Mouse (Mus musculus) forebrain, embryonic 15.5 days (tissue): Measurements from ENCODE around the gene Ccdc151. TPM values are rescaled to one million over a fixed set of nuclear protein-coding genes. Genes with fewer than 3 reads are reported as not detected.
A peak's percentile ranks its signal among the peaks of the same experiment; 100 is the strongest.

ENCODE experiments used
- ATAC-seq: fragments of 200-750 bp; cut with Nextera tagmentation; replicated peaks from 2 replicates; pipeline ENCODE4 v1.8.0; 2017; ENCODE audit warnings: mild to moderate bottlenecking, moderate TSS enrichment, moderate library complexity
- H3K27ac ChIP-seq: fragments of 300-500 bp; sonication (generic); replicated peaks from 2 replicates; pipeline ENCODE4 v1.5.1; 2015; ENCODE audit warnings: mild to moderate bottlenecking, inconsistent platforms
- H3K27me3 ChIP-seq: fragments of 300-500 bp; sonication (generic); 2 replicates; pipeline ENCODE4 v1.6.1; 2015; ENCODE audit warnings: inconsistent platforms
- H3K36me3 ChIP-seq: fragments of 300-500 bp; sonication (generic); 2 replicates; pipeline ENCODE4 v1.6.1; 2015; ENCODE audit warnings: mild to moderate bottlenecking, inconsistent platforms
- H3K4me1 ChIP-seq: fragments of 300-500 bp; sonication (generic); 2 replicates; pipeline ENCODE4 v1.6.1; 2015; ENCODE audit warnings: inconsistent platforms
- H3K4me2 ChIP-seq: fragments of 300-500 bp; sonication (generic); replicated peaks from 2 replicates; pipeline ENCODE4 v1.6.1; 2015; ENCODE audit warnings: mild to moderate bottlenecking, inconsistent platforms
- H3K4me3 ChIP-seq: fragments of 300-500 bp; sonication (generic); 2 replicates; pipeline ENCODE4 v1.5.1; 2015; ENCODE audit warnings: mild to moderate bottlenecking, inconsistent platforms
- H3K9ac ChIP-seq: fragments of 300-500 bp; sonication (generic); replicated peaks from 2 replicates; pipeline ENCODE4 v1.6.1; 2015; ENCODE audit warnings: mild to moderate bottlenecking, inconsistent platforms
- H3K9me3 ChIP-seq: fragments of 300-500 bp; sonication (generic); 2 replicates; pipeline ENCODE4 v1.6.1; 2016; ENCODE audit warnings: inconsistent platforms
- WGBS: fragments of 180-500 bp; shearing (Covaris S2); methylation state at CpG from one replicate; pipeline ENCODE4 v1.1.7; 2015; ENCODE audit warnings: mixed read lengths; 5-methylcytosine and 5-hydroxymethylcytosine counted together
- polyA plus RNA-seq: library from polyadenylated mRNA; unstranded; fragments of >200 nt; fragmentation: Nextera tagmentation; extraction: Ambion mirVana; gene quantifications from 2 replicates; pipeline ENCODE4 v1.2.1, GENCODE M21; 2015

The Ccdc151 gene
- polyA plus RNA-seq, 1 experiment from 2014 or later: 5.5 TPM

- Histone ChIP-seq H3K9ac (no peak overlapping the region), H3K27ac (no peak overlapping the region), H3K36me3 (peaks cover 6% of the 10 kb centered on the region; the same call in 1 of the 2 replicates), H3K4me3 (no peak overlapping the region), H3K4me1 (peaks cover 22% of the 10 kb centered on the region), H3K9me3 (no peaks in the 10 kb centered on the region), H3K27me3 (0 out of 2 replicates have a peak, but pooled peaks cover 3% of the 10 kb centered on the region), H3K4me2 (no peak overlapping the region)
- 81% methylated on average over 3 of the region's 3 CpGs for WGBS
- no peak for ATAC-seq
These were observed 50.5 kb downstream of the Ccdc151 start for GRCm38 (mm10) chr9:21951977-21952376.

- no peak for ATAC-seq
- peaks cover 14% of the 10 kb centered on the region for H3K4me1 ChIP-seq
- H3K36me3 ChIP-seq: peaks cover 10% of the 10 kb centered on the region; the same call in 1 of the 2 replicates
- H3K9me3 ChIP-seq: no peaks in the 10 kb centered on the region
- H3K27me3 ChIP-seq: 0 out of 2 replicates have a peak, but pooled peaks cover 3% of the 10 kb centered on the region
- no peak overlapping the region for H3K4me3 ChIP-seq
- 22% methylated on average over 11 of the region's 11 CpGs for WGBS
- no peak overlapping the region for H3K27ac ChIP-seq
- no peak overlapping the region for H3K4me2 ChIP-seq
- H3K9ac ChIP-seq: no peak overlapping the region
These were observed 52.1 kb downstream of the Ccdc151 start for GRCm38 (mm10) chr9:21950322-21950721.

GRCm38 (mm10) chr9:21948790-21949189 lies 53.6 kb downstream of the Ccdc151 start:
- no peak overlapping the region for H3K27ac ChIP-seq
- no peak for ATAC-seq
- peaks cover 9% of the 10 kb centered on the region for H3K4me1 ChIP-seq
- 0 out of 2 replicates have a peak, but pooled peaks cover 3% of the 10 kb centered on the region for H3K27me3 ChIP-seq
- H3K4me2 ChIP-seq: no peak overlapping the region
- WGBS: 68% methylated on average over 6 of the region's 6 CpGs
- H3K36me3 ChIP-seq: peaks cover 14% of the 10 kb centered on the region
- H3K9ac ChIP-seq: no peak overlapping the region
- no peak overlapping the region for H3K4me3 ChIP-seq
- no peaks in the 10 kb centered on the region for H3K9me3 ChIP-seq

GRCm38 (mm10) chr9:21948146-21948545 lies 54.3 kb downstream of the Ccdc151 start:
- Histone ChIP-seq H3K4me3 (no peak overlapping the region), H3K27me3 (0 out of 2 replicates have a peak, but pooled peaks cover 3% of the 10 kb centered on the region), H3K9ac (no peak overlapping the region), H3K4me1 (peaks cover 2% of the 10 kb centered on the region; the same call in 1 of the 2 replicates), H3K4me2 (no peak overlapping the region), H3K27ac (no peak overlapping the region), H3K9me3 (no peaks in the 10 kb centered on the region), H3K36me3 (peaks cover 14% of the 10 kb centered on the region)
- WGBS: 66% methylated on average over 8 of the region's 8 CpGs
- no peak for ATAC-seq

- Histone ChIP-seq H3K27ac (no peak overlapping the region), H3K4me3 (no peak overlapping the region), H3K9ac (no peak overlapping the region), H3K9me3 (no peaks in the 10 kb centered on the region), H3K4me2 (no peak overlapping the region), H3K36me3 (peaks cover 14% of the 10 kb centered on the region), H3K27me3 (0 out of 2 replicates have a peak, but pooled peaks cover 3% of the 10 kb centered on the region), H3K4me1 (no peaks in the 10 kb centered on the region)
- WGBS: 10% methylated on average over 28 of the region's 28 CpGs
- no peak; the same call in 1 of the 2 replicates for ATAC-seq
These were observed 54.8 kb downstream of the Ccdc151 start for GRCm38 (mm10) chr9:21947540-21948130.

- no peak for ATAC-seq
- no peak overlapping the region for H3K27ac ChIP-seq
- no peaks in the 10 kb centered on the region for H3K9me3 ChIP-seq
- no peak overlapping the region for H3K4me2 ChIP-seq
- peaks cover 25% of the 10 kb centered on the region for H3K36me3 ChIP-seq
- WGBS: 30% methylated on average over 23 of the region's 23 CpGs
- 0 out of 2 replicates have a peak, but pooled peaks cover 3% of the 10 kb centered on the region for H3K27me3 ChIP-seq
- no peak overlapping the region for H3K4me3 ChIP-seq
- H3K4me1 ChIP-seq: no peaks in the 10 kb centered on the region
- H3K9ac ChIP-seq: no peak overlapping the region
These were observed 58.2 kb downstream of the Ccdc151 start for GRCm38 (mm10) chr9:21944267-21944666.

GRCm38 (mm10) chr9:21943638-21944037 lies 58.8 kb downstream of the Ccdc151 start:
- H3K36me3 ChIP-seq: peaks cover 27% of the 10 kb centered on the region
- no peaks in the 10 kb centered on the region for H3K27me3 ChIP-seq

GRCm38 (mm10) chr9:21943046-21943445 lies 59.4 kb downstream of the Ccdc151 start:
- Histone ChIP-seq H3K27ac (no peak overlapping the region), H3K36me3 (peaks cover 27% of the 10 kb centered on the region), H3K4me3 (no peak overlapping the region), H3K27me3 (no peaks in the 10 kb centered on the region), H3K4me2 (no peak overlapping the region), H3K9ac (no peak overlapping the region), H3K4me1 (peaks cover 11% of the 10 kb centered on the region), H3K9me3 (no peaks in the 10 kb centered on the region)
- ATAC-seq: no peak
- WGBS: 87% methylated on average over 11 of the region's 12 CpGs

More at GRCm38 (mm10) chr9:21943638-21944037, 58.8 kb downstream of the Ccdc151 start:
- 0 out of 2 replicates have a peak, but pooled peaks have one; percentile 35 for ATAC-seq
- no peak overlapping the region for H3K27ac ChIP-seq
- H3K4me3 ChIP-seq: no peak overlapping the region
- H3K4me1 ChIP-seq: peaks cover 5% of the 10 kb centered on the region
- WGBS: 58% methylated on average over 12 of the region's 12 CpGs
- H3K9me3 ChIP-seq: no peaks in the 10 kb centered on the region
- H3K9ac ChIP-seq: no peak overlapping the region
- no peak overlapping the region for H3K4me2 ChIP-seq

Other genes starting within 250 kb of the Ccdc151 start
- gene Spc24, start 242.3 kb downstream of the Ccdc151 start, polyA plus RNA-seq: 41.7 and 55.9 TPM in 2 replicates
- 2.9 and 3.7 TPM in 2 replicates for gene Kank2, start 203.9 kb downstream of the Ccdc151 start, polyA plus RNA-seq
- gene Angptl8, start 167.1 kb downstream of the Ccdc151 start, polyA plus RNA-seq: 0.27 and 0.51 TPM in 2 replicates
- gene Dock6, start 150.0 kb downstream of the Ccdc151 start, polyA plus RNA-seq: 10.4 and 12.3 TPM in 2 replicates
- 33.3 and 33.8 TPM in 2 replicates for gene Rab3d, start 84.4 kb downstream of the Ccdc151 start, polyA plus RNA-seq
- gene Ccdc159, start 75.2 kb downstream of the Ccdc151 start, polyA plus RNA-seq: 7.5 and 8.8 TPM in 2 replicates
- 53.5 and 53.7 TPM in 2 replicates for gene Tmem205, start 75.1 kb downstream of the Ccdc151 start, polyA plus RNA-seq
- gene Plppr2, start 65.6 kb downstream of the Ccdc151 start, polyA plus RNA-seq: 71.9 and 73.0 TPM in 2 replicates
- 9.3 and 12.1 TPM in 2 replicates for gene Swsap1, start 46.9 kb downstream of the Ccdc151 start, polyA plus RNA-seq
- 1.7 and 1.8 TPM in 2 replicates for gene Epor, start 39.1 kb downstream of the Ccdc151 start, polyA plus RNA-seq
- 0.87 and 1.1 TPM in 2 replicates for gene Rgl3, start 13.2 kb downstream of the Ccdc151 start, polyA plus RNA-seq
- gene Prkcsh, start 172 bp upstream of the Ccdc151 start, polyA plus RNA-seq: 87.2 and 91.1 TPM in 2 replicates
- gene Elavl3, start 49.4 kb upstream of the Ccdc151 start, polyA plus RNA-seq: 88.9 and 93.3 TPM in 2 replicates
- gene Gm49318, start 68.6 kb upstream of the Ccdc151 start, polyA plus RNA-seq: not detected in 2 replicates
- 23.2 and 23.5 TPM in 2 replicates for gene Zfp653, start 68.7 kb upstream of the Ccdc151 start, polyA plus RNA-seq
- 59.2 and 59.7 TPM in 2 replicates for gene Ecsit, start 82.8 kb upstream of the Ccdc151 start, polyA plus RNA-seq
- gene Cnn1, start 96.6 kb upstream of the Ccdc151 start, polyA plus RNA-seq: 0.53 and 1.1 TPM in 2 replicates
- 179 and 181 TPM in 2 replicates for gene Elof1, start 114.5 kb upstream of the Ccdc151 start, polyA plus RNA-seq
- 0.17 and 0.84 TPM in 2 replicates for gene Acp5, start 133.1 kb upstream of the Ccdc151 start, polyA plus RNA-seq
- 85.9 and 89.6 TPM in 2 replicates for gene Pigyl, start 154.2 kb upstream of the Ccdc151 start, polyA plus RNA-seq
- 0.18 and 0.19 TPM in 2 replicates for gene Zfp872, start 185.5 kb upstream of the Ccdc151 start, polyA plus RNA-seq
- 10.3 TPM in 2 replicates for gene Zfp809, start 223.1 kb upstream of the Ccdc151 start, polyA plus RNA-seq